Mouse (Mus musculus): Measurements from ENCODE around the gene E130208F15Rik.

E130208F15Rik gene

DNA sequence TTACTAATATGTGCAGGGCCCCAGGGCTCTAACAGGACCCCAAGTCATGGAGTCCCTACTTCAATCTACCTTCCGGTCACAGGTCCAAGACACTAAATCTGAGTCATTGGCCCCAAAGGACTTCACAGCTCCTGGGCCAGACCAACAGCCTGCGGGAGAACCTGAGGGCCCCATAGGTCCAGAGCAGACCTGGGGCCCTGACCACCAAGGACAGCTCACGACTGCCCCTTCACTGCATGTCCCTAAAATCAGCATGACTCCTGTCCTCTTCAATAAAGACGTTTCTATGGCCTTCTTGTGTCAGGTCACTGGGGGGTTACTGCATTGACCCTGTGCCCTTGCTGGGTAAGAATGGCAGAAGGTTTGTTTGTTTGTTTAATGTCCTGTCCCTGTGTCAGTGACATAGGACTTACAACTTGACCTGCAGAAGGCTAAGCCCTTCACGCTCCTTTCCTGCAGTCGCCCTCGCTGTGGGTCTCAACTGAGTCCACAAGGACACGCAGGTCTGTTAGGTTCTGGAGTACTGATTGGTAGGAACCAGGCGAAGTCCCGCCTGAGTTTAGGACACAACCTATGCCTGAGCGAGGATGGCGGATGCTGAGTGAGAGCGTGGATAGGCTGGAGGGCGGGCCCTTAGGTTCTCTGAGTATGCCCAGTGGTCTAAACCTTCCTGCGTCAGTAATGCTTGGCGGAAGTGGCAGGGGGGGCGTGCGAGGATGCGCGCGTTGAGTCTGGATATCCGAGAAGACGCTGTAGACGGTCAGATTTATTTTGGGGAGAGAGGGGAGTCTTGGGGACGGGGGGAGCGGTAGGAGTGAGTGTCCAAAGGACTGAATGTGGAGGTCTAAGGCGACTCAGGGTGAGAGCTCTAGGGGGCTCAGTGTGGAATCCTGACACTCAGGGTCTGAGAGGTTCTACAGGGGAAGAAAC is 13.2 kb upstream of the E130208F15Rik start, which contains the start of gene Alkbh6:
TSS of gene Alkbh6 (plus strand) at position 642 of the 930 bp plus-strand sequence.
- DNase-seq, result peak; percentile 98

DNA sequence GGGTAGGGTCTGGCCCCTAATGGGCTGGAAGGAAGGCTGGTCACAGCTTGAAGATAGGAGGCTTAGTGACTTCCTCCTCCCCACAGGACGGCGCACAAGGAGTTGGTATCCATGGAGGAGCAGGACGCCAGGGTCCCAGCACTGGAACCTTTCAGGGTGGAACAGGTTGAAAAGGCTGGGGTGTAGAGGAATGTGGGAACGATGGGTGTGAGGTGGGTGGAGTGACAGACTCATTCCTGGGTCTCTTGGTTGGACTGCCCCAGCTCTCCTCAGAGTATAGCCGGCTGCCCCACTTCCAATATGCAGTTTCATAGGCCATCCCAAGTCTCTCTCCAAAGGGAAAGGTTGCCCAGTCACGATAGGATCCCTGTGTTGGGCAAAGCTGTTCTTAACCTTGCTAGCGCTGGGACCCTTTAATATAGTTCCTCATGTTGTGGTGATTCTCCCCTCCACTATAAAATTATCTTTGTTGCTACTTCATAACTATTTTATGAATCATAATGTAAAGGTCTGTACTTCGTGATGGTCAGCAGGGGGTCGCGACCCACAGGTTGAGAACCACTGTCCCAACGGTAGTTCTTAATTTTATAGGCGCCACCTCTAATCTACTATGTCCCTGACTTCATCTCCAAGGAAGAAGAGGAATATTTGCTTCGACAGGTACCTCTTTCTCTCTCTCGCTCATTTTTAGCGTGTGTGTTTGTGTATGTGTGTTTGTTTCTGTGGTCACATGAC is 12.0 kb upstream of the E130208F15Rik start:
- no peak for DNase-seq

DNA sequence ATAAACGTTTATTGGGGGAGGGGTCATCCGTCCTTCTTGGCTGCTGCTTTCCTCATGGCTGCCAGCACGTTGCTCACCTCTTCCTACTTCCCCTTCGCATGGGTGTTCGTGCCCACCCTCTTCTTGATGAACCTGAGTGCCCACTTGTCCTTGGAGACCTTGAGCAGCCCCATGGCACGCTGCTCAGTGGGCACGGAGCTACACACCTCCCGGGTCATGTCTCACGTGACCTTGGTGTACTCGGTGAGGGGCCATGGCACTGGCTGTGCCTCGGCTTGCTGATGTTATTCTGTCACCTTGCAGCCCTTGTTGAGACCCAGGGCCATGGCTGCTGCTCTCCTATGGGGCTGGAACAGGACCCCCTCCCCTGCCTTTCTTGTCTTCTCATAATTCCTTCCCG is 11.4 kb upstream of the E130208F15Rik start:
- DNase-seq, result peak; percentile 60

DNA sequence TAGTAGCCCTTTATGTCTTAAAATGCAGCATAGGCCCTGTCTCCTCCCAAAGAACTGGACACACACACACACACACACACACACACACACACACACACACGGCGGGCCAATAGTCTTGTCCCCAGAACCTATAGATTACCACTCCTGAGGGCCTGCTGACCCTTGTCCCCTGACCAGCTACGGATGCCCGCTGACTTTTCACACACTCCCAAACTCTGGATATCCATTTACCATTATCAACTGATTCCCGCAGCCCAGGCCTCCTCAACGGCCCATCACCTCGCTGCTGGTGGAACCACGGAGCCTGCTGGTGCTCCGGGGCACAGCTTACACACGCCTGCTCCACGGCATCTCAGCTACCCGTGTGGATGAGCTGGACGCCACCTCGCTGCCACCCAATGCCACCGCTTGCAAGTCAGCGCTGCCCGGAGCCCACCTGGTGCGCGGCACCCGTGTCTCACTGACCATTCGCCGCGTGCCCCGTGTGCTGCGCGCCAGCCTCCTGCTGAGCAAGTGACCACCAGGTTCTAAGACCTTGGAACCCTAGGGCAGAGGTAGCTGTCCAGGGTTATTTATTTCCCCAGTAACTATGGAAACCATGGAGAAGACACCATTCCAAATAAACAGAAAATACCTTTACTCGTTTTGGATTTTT is 7.7 kb upstream of the E130208F15Rik start:
- DNase-seq, result peak; percentile 88

DNA sequence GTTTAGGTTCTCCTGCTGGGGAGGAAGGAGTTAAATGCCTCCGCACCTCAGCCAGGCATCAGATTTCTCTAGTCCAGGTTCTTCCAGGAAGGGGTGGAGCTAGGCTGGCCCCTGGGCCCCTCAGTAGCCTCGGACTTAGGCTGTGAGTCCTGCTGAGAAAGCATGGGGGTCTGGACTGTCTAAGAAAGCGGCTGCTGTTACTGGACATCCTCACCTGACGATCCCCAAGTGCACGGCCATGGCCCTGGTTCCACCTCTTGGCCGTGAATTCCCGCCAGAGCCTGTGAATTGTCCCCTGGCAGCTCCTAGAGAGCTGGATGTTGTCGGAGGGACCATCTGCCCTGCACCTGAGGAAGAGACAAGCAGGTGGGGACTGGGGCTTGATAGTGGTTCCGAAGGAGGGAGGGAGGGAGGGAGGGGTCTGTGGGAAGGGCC is 6.8 kb upstream of the E130208F15Rik start, which contains the start of gene Syne4:
TSS of gene Syne4 (plus strand) at position 87 of the 435 bp plus-strand sequence.
- DNase-seq, result peak; percentile 49

DNA sequence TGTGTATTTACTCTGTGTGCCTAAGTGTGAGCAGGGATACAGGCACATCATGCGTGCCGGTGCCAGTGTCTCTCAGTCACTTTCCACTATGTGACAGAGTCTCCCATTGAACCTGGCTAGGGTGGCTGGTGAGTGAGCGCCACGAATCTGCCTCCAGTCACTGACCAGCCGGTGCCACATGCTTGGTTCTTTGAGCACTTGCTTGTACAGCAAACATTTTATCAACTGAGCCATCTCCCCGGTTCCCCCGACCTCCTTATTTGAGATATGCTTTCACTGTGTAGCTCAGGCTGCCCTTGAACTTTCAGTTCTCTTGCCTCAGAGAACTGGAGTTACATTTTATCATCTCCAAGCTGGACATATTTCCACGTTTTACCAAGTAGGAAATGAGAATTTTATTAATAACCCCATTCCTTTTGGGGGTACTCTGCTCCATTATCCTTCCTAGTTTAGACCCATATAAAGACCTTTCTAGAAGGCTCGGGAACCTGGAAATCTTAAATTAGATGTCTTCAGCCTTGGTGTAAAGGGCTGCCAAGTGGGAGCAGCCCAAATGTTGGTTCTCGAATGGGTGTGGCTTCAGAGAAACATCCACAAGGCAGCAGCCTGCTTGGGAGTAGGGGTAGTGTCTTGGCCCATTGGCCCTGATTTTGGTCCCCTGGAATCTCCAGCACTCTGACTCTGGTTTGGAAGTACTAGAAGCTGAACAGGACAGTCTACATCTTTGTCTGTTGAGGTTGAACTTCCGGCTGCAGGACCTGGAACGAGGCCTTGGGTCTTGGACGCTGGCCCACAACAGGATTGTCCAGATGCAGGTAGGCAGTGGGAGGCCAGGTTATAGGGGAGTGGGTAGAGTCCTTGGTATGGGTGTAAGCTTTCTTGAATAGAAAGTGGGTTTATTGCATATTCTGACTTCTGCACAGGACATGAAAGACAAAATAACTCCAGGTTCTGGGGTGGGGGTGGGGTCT is 5.7 kb upstream of the E130208F15Rik start:
- no peak for DNase-seq

DNA sequence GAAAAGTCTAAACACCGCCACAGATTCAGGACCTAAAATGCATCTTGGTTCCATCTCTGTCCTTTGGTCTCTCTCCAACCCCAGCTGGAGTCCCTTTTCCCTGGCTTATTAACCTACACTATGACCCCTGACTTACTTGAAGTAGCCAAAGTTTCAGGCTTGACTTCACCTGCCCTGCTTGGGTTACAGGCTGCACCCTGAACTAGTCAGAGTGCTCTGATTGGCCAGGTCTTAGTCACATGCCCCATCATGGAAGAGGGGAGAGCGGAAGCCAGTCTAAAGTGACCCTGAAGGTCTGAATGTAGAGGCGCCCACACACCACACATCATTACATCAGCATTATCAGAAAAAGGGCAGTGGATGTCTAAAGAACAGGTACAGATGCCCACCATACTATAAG is 3.4 kb upstream of the E130208F15Rik start:
- peak; percentile 85 for DNase-seq

DNA sequence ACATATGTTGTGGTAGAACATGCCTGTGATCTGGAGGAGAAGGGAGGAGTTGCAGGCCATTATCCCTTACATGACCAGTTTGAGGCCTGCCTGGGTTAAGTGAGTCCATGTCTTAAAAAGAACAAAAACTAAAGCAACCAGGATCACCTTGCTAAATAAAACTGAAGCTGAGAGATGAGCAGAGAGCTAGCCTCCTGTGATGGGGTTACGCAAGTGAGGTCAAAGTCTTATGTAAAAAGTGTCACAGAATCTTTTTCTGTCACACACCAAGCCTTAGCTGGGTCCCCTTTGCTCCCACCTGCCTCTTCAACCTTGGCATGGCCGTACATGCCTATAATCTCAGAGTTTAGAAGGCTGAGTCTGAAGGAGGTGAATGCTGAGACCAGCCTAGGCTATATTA is 594 bp upstream of the E130208F15Rik start:
- DNase-seq, result no peak

DNA sequence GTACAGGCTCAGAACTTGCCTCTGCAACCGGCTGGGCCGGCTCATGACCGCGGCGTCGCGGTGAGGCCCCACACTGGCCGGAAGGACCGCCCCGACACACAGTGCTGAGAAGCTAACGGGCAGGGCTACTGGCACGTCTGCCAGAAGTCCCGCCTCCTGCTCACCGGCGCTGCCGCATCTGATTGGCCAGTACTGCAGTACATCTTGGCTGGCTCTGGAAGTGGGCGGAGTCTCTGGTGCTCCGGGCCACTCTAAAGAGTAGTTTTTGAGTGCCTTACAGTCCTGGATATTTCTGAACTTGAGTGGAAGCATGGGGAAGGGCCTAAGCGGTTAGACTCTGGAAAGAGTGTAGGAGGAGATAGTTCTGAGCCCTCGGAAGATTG is 736 bp downstream of the E130208F15Rik start:
- DNase-seq, result peak; percentile 99

DNA sequence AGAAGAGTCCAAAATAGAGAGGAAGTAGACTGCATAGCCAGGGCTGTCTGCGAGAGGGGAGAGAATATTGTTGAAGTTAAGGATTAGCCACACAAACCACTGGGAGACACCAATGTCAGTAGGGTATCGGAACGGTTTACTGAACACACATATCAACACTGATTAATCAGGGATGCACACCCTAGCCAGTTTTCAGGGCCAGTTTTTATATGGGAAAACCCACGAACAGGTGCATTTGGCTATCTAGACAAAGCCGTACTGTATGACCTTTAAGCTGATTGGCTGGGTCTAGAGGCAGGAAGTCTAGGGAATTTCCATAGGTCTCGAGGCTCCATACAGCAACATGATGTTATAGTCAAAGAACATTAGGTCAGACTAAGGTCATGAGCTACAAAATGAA is 1.3 kb downstream of the E130208F15Rik start:
- no peak for DNase-seq

DNA sequence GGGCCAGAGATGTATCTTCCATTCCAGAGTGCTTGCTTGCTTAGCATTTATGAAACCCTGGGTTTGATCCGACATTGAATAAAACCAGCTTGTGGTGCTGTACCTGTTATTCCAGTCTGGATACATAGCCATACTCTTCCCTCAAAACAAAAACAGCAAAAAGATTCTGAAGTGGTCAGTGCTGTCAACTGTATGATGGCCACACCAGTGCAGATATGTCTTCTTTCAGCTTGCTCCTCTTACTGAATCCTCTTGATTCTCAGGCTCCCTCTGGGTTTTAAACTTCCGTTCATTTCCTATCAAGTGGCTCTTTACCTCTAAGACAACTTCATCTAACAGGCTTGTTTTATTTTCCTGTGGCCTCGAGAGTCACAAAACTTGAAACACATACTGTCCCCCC is 2.3 kb downstream of the E130208F15Rik start, which contains the start of gene Sdhaf1:
TSS of gene Sdhaf1 (minus strand) at position 101 of the 400 bp plus-strand sequence.
- no peak for DNase-seq

DNA sequence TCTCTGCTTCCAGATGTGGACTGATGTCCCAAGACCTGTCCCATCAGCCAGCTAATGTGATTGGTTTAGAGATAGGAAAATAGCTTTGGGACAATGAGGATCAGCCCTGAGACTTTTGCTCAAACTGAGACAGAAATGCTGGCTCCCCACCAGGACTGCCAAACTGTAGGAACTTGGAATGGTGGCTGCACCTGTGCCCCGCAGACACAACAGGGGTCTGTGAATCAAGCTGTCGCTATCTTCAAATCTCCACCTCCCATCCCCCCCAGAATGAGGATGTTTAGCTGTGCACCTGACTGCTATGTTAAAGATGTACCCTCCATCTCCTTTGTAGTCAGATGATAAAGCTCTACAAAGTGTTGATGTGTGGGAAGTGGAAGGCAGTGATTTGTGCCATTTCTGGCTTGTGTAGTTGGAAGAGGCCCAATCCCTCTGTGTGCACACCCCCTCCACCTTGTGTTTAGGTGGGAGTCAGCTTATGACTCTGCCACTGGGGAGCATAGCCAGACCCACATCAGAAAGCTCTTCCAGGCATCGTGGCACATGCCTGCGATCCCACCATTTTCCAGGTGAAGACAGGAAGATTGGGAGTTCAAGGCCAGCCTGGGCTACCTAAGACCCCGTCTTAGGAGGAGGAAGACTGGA is 2.9 kb downstream of the E130208F15Rik start:
- DNase-seq, result no peak

DNA sequence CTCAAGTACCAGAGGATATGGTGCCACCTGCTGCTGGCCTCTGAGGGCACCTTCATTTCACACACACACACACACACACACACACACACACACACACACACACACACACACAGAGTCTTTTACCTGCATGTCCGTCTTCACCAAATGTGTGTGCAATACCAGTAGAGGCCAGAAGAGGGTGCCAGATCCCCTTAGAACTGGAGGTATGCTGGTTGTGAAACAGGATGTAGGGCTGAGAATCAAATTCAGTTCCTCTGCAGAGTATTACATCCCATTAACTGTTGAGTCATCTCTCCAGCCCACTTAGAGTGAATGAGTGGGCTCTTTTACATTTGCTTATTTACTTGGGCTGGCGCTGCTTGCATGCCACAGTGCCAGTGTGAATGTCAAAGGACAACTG is 3.8 kb downstream of the E130208F15Rik start:
- peak; percentile 68 for DNase-seq

DNA sequence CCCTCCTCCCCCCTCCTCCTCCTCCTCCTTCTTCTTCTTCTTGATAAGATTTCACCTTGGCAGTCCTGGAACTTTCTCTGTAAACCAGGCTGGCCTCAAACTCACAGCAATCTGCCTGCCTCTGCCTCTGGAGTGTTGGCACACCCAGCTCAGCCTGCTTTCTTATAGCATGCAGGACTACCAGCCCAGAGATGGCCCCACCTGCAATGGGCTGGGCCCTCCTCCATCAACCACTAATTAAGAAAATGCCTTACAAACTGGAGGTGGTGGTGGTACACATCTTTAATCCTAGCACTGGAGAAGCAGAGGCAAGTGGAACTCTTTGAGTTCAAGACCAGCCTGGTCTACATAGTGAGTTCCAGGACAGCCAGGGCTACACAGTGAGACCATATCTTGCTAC is 4.9 kb downstream of the E130208F15Rik start:
- no peak for DNase-seq

DNA sequence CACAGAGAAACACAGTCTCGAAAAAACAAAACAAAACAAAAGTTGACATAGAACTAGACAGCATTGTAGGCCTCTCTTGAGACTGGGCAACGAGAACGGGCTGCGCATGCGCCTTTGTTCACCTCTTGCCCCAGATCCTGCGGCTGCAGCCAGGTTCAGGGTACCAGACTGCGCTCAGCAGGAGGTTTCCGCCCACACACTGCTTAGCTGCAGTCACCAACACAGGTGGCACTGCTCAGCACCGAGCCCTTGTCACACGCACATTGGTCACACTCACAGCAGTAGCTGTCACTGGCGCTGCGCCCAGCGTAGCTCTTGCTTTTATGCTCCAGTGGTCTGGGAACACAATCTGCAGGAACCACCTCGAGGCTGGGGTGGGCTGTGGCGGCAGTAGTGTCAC is 5.6 kb downstream of the E130208F15Rik start:
- DNase-seq, result peak; percentile 60

DNA sequence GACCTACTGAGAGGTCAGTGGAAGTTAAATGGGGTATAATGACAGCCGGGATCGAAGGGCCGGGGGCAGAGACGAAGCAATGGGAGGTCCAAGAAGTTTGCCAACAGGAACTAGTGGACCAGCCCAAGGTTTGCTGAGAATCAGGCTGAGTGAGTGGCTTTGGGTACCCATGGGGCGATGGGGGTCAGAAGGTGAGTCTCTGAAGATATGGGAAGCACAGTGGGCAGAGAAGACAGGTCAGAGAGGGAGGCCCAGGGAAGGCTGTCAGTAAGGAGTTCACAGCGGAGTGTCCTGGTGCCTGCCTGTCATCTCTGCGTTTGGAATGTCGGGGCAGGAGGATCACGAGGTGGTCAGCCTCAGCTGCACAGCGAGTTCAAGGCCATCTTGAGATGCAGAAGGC is 6.8 kb downstream of the E130208F15Rik start:
- DNase-seq, result no peak

DNA sequence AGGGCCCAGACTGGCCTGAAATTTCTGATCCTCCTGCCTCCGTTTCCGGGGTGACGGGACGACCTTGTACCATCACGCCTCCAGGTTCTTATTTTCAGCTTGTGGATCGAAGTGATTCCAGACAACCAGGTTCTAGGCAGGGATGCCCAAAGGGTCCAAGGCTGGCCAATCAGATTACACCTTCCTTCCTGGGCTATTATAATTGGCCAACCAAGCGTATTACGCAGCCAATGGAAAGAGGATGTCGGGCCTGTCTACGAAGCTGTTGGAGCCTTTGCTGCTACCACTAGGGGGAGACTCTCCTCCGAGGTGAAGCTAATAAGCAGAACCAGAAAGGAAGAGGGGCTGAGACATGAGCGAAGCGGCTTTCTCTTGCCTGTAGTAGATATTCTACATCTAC is 10.3 kb downstream of the E130208F15Rik start:
- DNase-seq, result peak; percentile 88

DNA sequence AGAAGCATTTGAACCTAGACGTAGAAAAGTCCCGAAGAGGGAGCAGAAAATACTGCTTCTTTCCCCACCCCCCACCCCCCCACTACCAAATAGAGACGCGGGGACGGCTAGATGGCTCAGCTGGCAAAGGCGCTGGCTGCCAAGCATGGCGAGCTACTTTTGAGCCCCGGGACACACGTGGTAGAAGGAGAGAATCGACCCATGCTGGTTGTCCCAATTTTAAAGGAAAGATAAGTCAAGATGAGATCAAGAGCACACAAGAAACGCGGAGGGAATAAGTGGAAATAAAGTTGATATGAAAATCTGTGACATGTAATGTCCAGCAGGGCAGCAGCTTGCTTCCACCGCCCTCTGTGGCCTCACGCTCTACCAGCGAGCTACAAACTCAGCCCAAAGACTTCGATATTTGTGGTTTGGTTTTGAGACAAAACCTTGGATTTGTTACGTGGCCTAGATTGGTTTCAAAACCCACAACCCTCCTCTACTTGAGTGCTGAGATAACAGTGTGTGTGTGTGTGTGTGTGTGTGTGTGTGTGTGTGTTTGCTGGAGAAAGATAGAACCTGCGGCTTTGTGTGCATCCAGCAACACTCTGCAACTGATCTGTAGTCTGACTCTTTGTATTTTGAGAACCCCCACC is 11.2 kb downstream of the E130208F15Rik start:
- DNase-seq, result no peak

DNA sequence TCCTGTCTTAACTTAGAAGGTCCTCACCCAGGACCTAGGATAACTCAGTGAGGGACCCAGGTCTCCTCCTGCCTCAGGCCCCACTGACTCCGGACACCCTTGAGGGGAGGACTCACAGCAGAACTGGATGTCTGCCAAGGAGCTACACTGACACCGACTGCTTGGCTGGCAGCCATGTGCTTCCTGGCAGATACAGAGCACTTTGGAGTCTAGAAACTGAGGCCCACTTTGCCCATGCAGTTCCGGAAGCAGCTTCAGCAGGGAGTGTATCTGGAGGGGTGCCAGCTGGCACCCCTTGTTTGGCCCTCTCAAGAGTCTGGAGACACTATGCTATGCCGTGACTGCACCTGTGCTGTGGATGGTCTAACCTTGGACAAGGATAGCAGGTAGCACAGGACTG is 11.9 kb downstream of the E130208F15Rik start:
- peak; percentile 90 for DNase-seq

DNA sequence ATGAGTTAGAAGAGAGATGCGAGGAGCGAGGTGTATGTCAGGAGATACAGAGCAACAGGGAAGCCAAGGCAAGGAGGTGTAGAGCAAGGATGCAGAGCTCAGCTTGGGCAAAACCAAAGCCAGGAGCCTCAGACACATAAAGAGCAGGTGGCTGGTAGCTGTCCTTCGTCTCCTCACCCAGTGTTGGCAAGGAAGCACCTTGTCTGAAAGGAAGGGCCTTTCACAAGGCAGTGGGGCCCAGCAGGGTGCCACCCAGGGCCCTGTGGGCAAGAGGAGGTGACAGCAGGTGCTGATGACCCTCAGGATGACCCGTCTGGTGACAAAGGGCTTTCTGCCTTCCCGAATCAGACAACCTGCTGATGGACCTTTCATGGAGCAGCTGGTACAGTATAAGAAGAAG is 13.0 kb downstream of the E130208F15Rik start:
- DNase-seq, result no peak

DNA sequence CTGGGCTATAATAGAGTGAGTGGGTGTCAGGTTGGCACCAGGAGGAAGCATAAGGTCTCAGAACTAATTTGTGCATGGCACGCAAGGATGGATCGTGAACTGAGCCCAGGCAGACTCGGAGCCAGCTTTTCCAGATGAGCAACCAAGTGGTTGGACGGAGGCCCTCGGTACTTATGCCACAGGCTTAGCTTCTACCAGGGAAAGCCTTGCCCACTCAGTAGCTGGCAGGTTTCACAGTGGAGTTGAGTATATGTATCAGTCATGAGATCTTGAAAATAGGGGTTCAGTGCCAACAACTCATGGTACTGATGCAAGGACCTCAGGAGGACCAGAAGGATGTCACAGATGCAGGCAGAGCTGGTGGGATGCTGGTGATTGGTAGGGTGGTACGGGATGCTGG is 14.1 kb downstream of the E130208F15Rik start:
- DNase-seq, result no peak

All from kidney, adult 9 months (tissue).